22 mouse cellular contexts compared by ENCODE assay signal in genomic region chr7:145135971-145136370, GRCm38 (mm10).
DNase-seq lines count a peak whose midpoint lies in the region; ATAC-seq and TF ChIP-seq lines count a peak whose summit lies in the region.
"Had no signal": no experiment of that assay in that cellular context is flagged by ENCODE, and none has a peak within 500 bp of the region (broad histone marks: within the 10 kb centered on the region; RNA-seq: fewer than 3 reads in every experiment).

No protein-coding gene starts in this region.

- H3K4me3 ChIP-seq in kidney, embryonic 15.5 days (replicated peaks): no peak overlapping the region
- H3K4me3 ChIP-seq in ES-Bruce4 (ENCODE audit: low read depth, low read length) (no peak overlapping the region), ES-E14 (ENCODE audit: insufficient read depth in 1 of 2, low read depth in 1 of 2, low read length in 2 of 2, poor library complexity in 1 of 2, severe bottlenecking in 1 of 2) (peak overlapping the region in 1 of 2 experiments; percentile 11; a peak in 1 of 4 replicates)
- no peak overlapping the region for H3K4me3 ChIP-seq in embryonic facial prominence, embryonic 10.5 days
- H3K4me3 ChIP-seq: gastrocnemius, adult 2 months; hindbrain, embryonic 12.5 days; hindbrain, embryonic 15.5 days had no signal

- H3K9ac ChIP-seq in kidney, embryonic 15.5 days: no peak overlapping the region
- H3K9ac ChIP-seq in ES-Bruce4 (ENCODE audit: low read depth, poor library complexity, severe bottlenecking) (no peak overlapping the region), ES-E14 (ENCODE audit: insufficient read depth, low read depth, low read length, poor library complexity, severe bottlenecking) (no peak overlapping the region; the same call in 1 of the 2 replicates)
- H3K9ac ChIP-seq: hindbrain, embryonic 12.5 days; hindbrain, embryonic 15.5 days had no signal

- WGBS in kidney, embryonic 15.5 days: 19% methylated on average over 5 of the region's 5 CpGs
- WGBS in embryonic facial prominence, embryonic 10.5 days: 31% methylated on average over 5 of the region's 5 CpGs

- H3K4me2 ChIP-seq in kidney, embryonic 15.5 days: no peak overlapping the region
- H3K4me2 ChIP-seq: heart, embryonic 11.5 days; hindbrain, embryonic 12.5 days; hindbrain, embryonic 15.5 days had no signal

- no peaks in the 10 kb centered on the region for H3K27me3 ChIP-seq in kidney, embryonic 15.5 days
- no peaks in the 10 kb centered on the region for H3K27me3 ChIP-seq in ES-Bruce4 (ENCODE audit: control insufficient read depth, insufficient read depth, low read length, poor library complexity, severe bottlenecking)
- H3K27me3 ChIP-seq in embryonic facial prominence, embryonic 10.5 days (replicated peaks; ENCODE audit: low read depth, poor library complexity, severe bottlenecking): no peaks in the 10 kb centered on the region; the same call in 1 of the 2 replicates
- H3K27me3 ChIP-seq: hindbrain, embryonic 12.5 days; hindbrain, embryonic 15.5 days had no signal

- no peak for TF ChIP-seq CTCF in ES-Bruce4 (IDR thresholded peaks at IDR 0.05; ENCODE audit: low read depth, low read length)

- peak overlapping the region; percentile 14 for H3K27ac ChIP-seq in kidney, embryonic 15.5 days
- H3K27ac ChIP-seq in ES-Bruce4 (ENCODE audit: insufficient read depth, low read length): peak overlapping the region; percentile 49
- peak overlapping the region; percentile 55; the same call in 1 of the 2 replicates for H3K27ac ChIP-seq in ES-E14 (ENCODE audit: insufficient read depth, low read depth, low read length, poor library complexity, severe bottlenecking)
- peak overlapping the region; percentile 30; the same call in 1 of the 2 replicates for H3K27ac ChIP-seq in embryonic facial prominence, embryonic 10.5 days (replicated peaks)
- H3K27ac ChIP-seq: gastrocnemius, adult 2 months; hindbrain, embryonic 12.5 days; hindbrain, embryonic 15.5 days had no signal

- DNase-seq in kidney, adult 18-20 months: no peak
- DNase-seq in ES-E14 (ENCODE audit: low read depth, low spot score): no peak
- DNase-seq in embryonic facial prominence, embryonic 10.5 days (ENCODE audit: low spot score): no peak
- DNase-seq in urinary bladder, postnatal 10 days (ENCODE audit: low spot score): no peak
- DNase-seq: adrenal gland, adult 2 months; adrenal gland, postnatal 14 days; cerebellum, adult 11-12 months; cerebellum, adult 8-10 months; cerebellum, postnatal 10 days; cerebellum, postnatal 36 days; embryo, embryonic 11 days; gastrocnemius, adult 2 months; gastrocnemius, postnatal 14 days; heart, adult 11 months had no signal

- in situ Hi-C loops in ES-E14 (cut with MboI; ENCODE audit: low sequenced_read_pairs in 2 of 2, unreplicated experiment in 2 of 2): no loop called here

- no peaks in the 10 kb centered on the region for H3K36me3 ChIP-seq in kidney, embryonic 15.5 days
- H3K36me3 ChIP-seq in ES-Bruce4 (ENCODE audit: control insufficient read depth, insufficient read depth, low read length, poor library complexity, severe bottlenecking) (no peaks in the 10 kb centered on the region), ES-E14 (ENCODE audit: control insufficient read depth, insufficient read depth, low read length, poor library complexity, severe bottlenecking) (no peaks in the 10 kb centered on the region)
- H3K36me3 ChIP-seq in embryonic facial prominence, embryonic 10.5 days (replicated peaks): no peaks in the 10 kb centered on the region
- H3K36me3 ChIP-seq: hindbrain, embryonic 12.5 days; hindbrain, embryonic 15.5 days had no signal

- TF ChIP-seq POLR2A in ES-Bruce4 (IDR thresholded peaks at IDR 0.05; ENCODE audit: insufficient read depth, low read length): no peak

- no peak for ATAC-seq in kidney, embryonic 15.5 days (replicated peaks; ENCODE audit: low FRiP score)
- ATAC-seq in cerebellum, adult (ENCODE audit: insufficient number of reproducible peaks, low FRiP score, low TSS enrichment): no peak
- ATAC-seq: CD4-positive, CD25-positive, alpha-beta regulatory T cell, adult 4 months; forebrain, embryonic 14.5 days had no signal

- peaks cover 14% of the 10 kb centered on the region for H3K4me1 ChIP-seq in kidney, embryonic 15.5 days
- H3K4me1 ChIP-seq in ES-Bruce4 (ENCODE audit: control insufficient read depth, insufficient read depth, low read length): peaks cover 6% of the 10 kb centered on the region
- H3K4me1 ChIP-seq in ES-E14 (ENCODE audit: control insufficient read depth in 2 of 2, insufficient read depth in 2 of 2, low read length in 2 of 2, poor library complexity in 1 of 2): peaks cover 15 to 36% of the 10 kb centered on the region in 2 experiments
- peaks cover 6% of the 10 kb centered on the region for H3K4me1 ChIP-seq in embryonic facial prominence, embryonic 10.5 days
- H3K4me1 ChIP-seq: hindbrain, embryonic 15.5 days had no signal

- no peak for TF ChIP-seq EP300 in ES-Bruce4 (IDR thresholded peaks at IDR 0.05; ENCODE audit: insufficient read depth, low read depth, low read length)

- H3K9me3 ChIP-seq in kidney, embryonic 15.5 days (replicated peaks): peaks cover 4% of the 10 kb centered on the region
- H3K9me3 ChIP-seq in ES-Bruce4 (replicated peaks; ENCODE audit: control insufficient read depth, insufficient read depth, low read length, poor library complexity, severe bottlenecking) (peaks cover 5% of the 10 kb centered on the region), ES-E14 (ENCODE audit: control insufficient read depth, insufficient read depth, low read depth, low read length) (peaks cover 2% of the 10 kb centered on the region)
- peaks cover 7% of the 10 kb centered on the region; the same call in 1 of the 2 replicates for H3K9me3 ChIP-seq in embryonic facial prominence, embryonic 10.5 days

TF ChIP-seq in ES-E14, 5 proteins besides CTCF, POLR2A, EP300 and RAD21:
- TF ChIP-seq ZC3H11A (IDR thresholded peaks at IDR 0.05; ENCODE audit: borderline replicate concordance, low read depth, low read length): no peak
- no peak for TF ChIP-seq HCFC1 (IDR thresholded peaks at IDR 0.05; ENCODE audit: borderline replicate concordance, insufficient read depth, low read length)
- TF ChIP-seq ZNF384 (IDR thresholded peaks at IDR 0.05; ENCODE audit: low read depth, low read length): no peak
- TF ChIP-seq MAFK (IDR thresholded peaks at IDR 0.05; ENCODE audit: insufficient read depth, low read depth, low read length): no peak
- no peak for TF ChIP-seq CHD2 (IDR thresholded peaks at IDR 0.05; ENCODE audit: low read depth, low read length)
TF ChIP-seq in ES-E14: peak in this region for 0.
